Mouse (Mus musculus) heart, postnatal 0 days (tissue): ENCODE results near the gene Phlda1.

Source experiments
- CTCF ChIP-seq: IDR thresholded peaks from 2 replicates; pipeline ENCODE4 v1.5.1; 2016; ENCODE audit warnings: antibody characterized with exemption, control low read depth, low read depth
- EP300 ChIP-seq: IDR thresholded peaks from 2 replicates; pipeline ENCODE4 v1.6.1; 2016; ENCODE audit warnings: antibody characterized with exemption, low read depth

DNA sequence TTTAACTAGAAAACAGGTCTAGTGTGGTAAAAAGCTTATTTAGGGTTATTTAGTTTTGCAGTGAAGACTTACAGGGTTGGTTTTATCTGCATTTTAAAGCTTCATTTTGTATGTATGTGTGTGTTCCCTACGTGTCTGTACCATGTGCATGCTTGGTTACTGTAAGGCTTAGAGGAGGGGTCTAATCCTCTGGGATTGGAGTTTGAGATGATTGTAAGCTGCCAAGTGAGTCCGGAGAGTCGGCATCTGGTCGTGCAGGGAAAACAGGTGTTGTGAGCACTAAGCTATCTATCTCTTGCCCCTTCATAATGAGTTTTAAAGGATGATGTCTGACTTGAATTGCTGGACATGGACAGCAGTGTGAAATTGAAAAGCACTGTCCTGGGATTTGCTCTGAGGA, 29.8 kb upstream of the Phlda1 start:
- no peak for TF ChIP-seq CTCF
- TF ChIP-seq EP300: no peak
